Mouse (Mus musculus): ENCODE measurements around the gene Gm17018.

The Gm17018 gene

GRCm38 (mm10) chr19:45622144-45622543, 61.7 kb downstream of the Gm17018 start:
- no peak for DNase-seq (ENCODE audit: extremely low spot score)

- DNase-seq (ENCODE audit: extremely low spot score), result no peak
Measured at GRCm38 (mm10) chr19:45623710-45624109, 63.3 kb downstream of the Gm17018 start.

GRCm38 (mm10) chr19:45627036-45627435, 66.6 kb downstream of the Gm17018 start:
- no peak for DNase-seq (ENCODE audit: extremely low spot score)

GRCm38 (mm10) chr19:45628649-45629048, 68.2 kb downstream of the Gm17018 start:
- no peak for DNase-seq (ENCODE audit: extremely low spot score)

- no peak for DNase-seq (ENCODE audit: extremely low spot score)
Measured at GRCm38 (mm10) chr19:45629219-45629618, 68.8 kb downstream of the Gm17018 start.

Data from embryo, embryonic 9.5 days (tissue).